Mouse (Mus musculus) E14TG2a.4 (cell line): Measurements from ENCODE around the gene Dolpp1.

Experiments
- CTCF ChIP-seq: conservative IDR thresholded peaks from 2 replicates; pipeline ENCODE4 v1.5.1; 2014; ENCODE audit warnings: low read length
- NANOG ChIP-seq: IDR thresholded peaks from 2 replicates; pipeline ENCODE4 v1.6.1; 2014; ENCODE audit warnings: borderline replicate concordance, low read length, mixed read lengths

DNA sequence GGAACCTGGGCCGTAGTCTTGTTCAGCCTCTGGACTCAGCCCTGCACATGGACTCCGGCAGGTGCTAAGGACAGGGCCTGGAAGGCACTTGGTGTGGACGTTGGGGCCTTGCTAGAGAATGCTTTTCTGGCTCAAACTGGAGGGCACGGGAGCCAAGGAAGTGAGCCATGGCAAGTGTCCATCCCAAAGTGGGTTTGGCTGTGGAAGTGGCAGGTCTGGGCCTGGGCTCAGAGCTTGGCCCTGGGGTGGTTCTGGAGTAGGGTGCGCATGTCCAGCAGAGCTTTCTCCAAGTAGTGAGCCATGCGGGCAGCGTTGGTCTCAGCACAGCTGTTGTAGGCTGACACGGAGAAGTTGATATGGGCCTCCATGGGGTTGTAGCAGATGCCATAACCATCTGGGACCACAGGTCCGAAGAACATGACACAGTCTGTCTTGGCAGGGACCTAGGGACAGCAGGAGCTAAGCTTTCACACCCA lies 10.3 kb downstream of the Dolpp1 start:
- TF ChIP-seq CTCF (no peak), NANOG (no peak)
